Mouse (Mus musculus) liver, embryonic 14.5 days (tissue): ENCODE measurements around the gene Agr3. TPM values are rescaled to one million over a fixed set of nuclear protein-coding genes. Genes with fewer than 3 reads are reported as not detected.

ENCODE experiments used
- ATAC-seq: fragments of 200-750 bp; cut with Nextera tagmentation; 2 replicates; pipeline ENCODE4 v1.8.0; 2017; ENCODE audit warnings: moderate number of reproducible peaks, mild to moderate bottlenecking, moderate library complexity; ENCODE audit not compliant: insufficient read depth
- DNase-seq, 3 experiments: peaks; one replicate each; pipeline ENCODE4 v3.0.0-alpha.2; 2012 to 2013; ENCODE audit warnings: low read depth in 3 of 3, low spot score in 3 of 3
- H3K27ac ChIP-seq: fragments of 300-500 bp; sonication (generic); 2 replicates; pipeline ENCODE4 v1.5.1; 2014; ENCODE audit warnings: moderate library complexity, mild to moderate bottlenecking, control low read depth, inconsistent platforms
- H3K27me3 ChIP-seq: fragments of 300-500 bp; sonication (generic); 2 replicates; pipeline ENCODE4 v1.6.1; 2014; ENCODE audit warnings: mild to moderate bottlenecking, low read length, moderate library complexity; ENCODE audit not compliant: control insufficient read depth, insufficient read depth
- H3K36me3 ChIP-seq: fragments of 300-500 bp; sonication (generic); replicated peaks from 2 replicates; pipeline ENCODE4 v1.6.1; 2014; ENCODE audit warnings: low read depth; ENCODE audit not compliant: control insufficient read depth, insufficient read depth
- H3K4me1 ChIP-seq, 2 experiments: fragments of 200-500 bp in 1 of 2; fragments of 300-500 bp in 1 of 2; sonication (generic) in 1 of 2; replicated peaks; 2 replicates each; pipeline ENCODE4 v1.6.1; 2012 to 2014; ENCODE audit warnings: antibody characterized with exemption in 1 of 2, inconsistent platforms in 1 of 2, low read length in 1 of 2; ENCODE audit not compliant: control insufficient read depth in 2 of 2, insufficient read depth in 2 of 2
- H3K4me2 ChIP-seq: fragments of 300-500 bp; sonication (generic); 2 replicates; pipeline ENCODE4 v1.6.1; 2014; ENCODE audit warnings: low read depth, mild to moderate bottlenecking, control low read depth, moderate library complexity
- H3K4me3 ChIP-seq, 2 experiments: fragments of 200-500 bp in 1 of 2; fragments of 300-500 bp in 1 of 2; sonication (generic) in 1 of 2; 2 replicates each; pipeline ENCODE4 v1.5.1; 2012 to 2014; ENCODE audit warnings: low read depth in 2 of 2, low read length in 2 of 2, mild to moderate bottlenecking in 2 of 2, control low read depth in 1 of 2, inconsistent platforms in 1 of 2, moderate library complexity in 1 of 2; ENCODE audit not compliant: insufficient read depth in 1 of 2
- H3K9ac ChIP-seq: fragments of 300-500 bp; sonication (generic); replicated peaks from 2 replicates; pipeline ENCODE4 v1.6.1; 2014; ENCODE audit warnings: mild to moderate bottlenecking, control low read depth, moderate library complexity
- H3K9me3 ChIP-seq: fragments of 300-500 bp; sonication (generic); 2 replicates; pipeline ENCODE4 v1.6.1; 2016; ENCODE audit warnings: low read length, mixed read lengths; ENCODE audit not compliant: control insufficient read depth
- CTCF ChIP-seq: IDR thresholded peaks from 2 replicates; pipeline ENCODE4 v1.5.1; 2016; ENCODE audit warnings: antibody characterized with exemption, low read depth, control low read depth
- EP300 ChIP-seq: IDR thresholded peaks from 2 replicates; pipeline ENCODE4 v1.6.1; 2016; ENCODE audit warnings: antibody characterized with exemption, low read depth
- WGBS: fragments of 180-500 bp; shearing (Covaris S2); extraction: QIAGEN DNeasy Blood & Tissue Kit; methylation state at CpG from one replicate; pipeline ENCODE4 v1.1.7; 2014; ENCODE audit not compliant: insufficient replicate concordance; 5-methylcytosine and 5-hydroxymethylcytosine counted together
- polyA plus RNA-seq, 2 experiments: library from polyadenylated mRNA; depleted of rRNA in 1 of 2; stranded (reverse) in 1 of 2; unstranded in 1 of 2; fragments of >200 nt; fragmentation: Nextera tagmentation in 1 of 2; extraction: Ambion mirVana in 1 of 2; gene quantifications; 2 replicates each; pipeline versions ENCODE4 v1.2.1 to v1.2.3; 2012 to 2014

The Agr3 gene
- polyA plus RNA-seq, 2 experiments, result not detected

DNA sequence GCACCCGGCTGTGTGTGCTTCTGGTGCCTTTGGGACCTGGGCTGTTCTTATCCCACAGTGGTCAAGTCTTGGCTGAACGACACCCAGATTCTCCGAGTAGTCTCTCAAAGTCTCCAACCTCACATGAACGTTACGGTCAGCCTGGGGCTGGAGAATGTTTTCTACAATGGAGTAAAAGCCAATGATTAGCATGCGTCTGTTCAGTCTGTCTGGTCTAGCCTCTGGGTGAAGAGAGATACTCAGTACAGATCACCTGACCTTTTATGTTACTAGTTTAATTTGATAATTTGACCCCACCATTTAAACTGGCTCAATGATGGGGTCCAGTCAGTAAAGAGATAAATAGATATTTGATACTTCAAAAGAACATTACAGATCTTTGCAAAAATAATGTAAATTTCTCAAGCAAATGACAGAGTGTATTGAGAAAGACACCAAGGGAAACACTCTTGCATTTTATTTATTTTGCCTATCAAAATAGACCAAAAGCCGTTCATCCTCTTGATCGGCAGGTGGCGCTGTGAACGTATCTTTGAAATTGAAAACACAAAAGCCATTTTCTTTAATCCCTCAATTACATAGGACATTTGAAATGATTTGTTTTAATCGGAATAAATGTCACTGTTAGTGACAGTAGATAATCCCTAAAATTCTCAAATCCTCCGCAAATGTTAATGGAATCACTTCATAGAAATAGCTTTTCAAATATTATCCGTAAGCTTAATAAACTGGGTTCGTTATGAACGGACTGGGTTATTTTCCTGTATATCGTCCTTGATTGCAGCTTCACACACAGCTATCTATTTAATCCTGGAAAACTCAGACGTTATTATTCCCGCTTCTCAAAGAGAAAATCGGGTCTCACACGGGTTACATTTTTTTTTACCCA is 29.3 kb upstream of the Agr3 start:
- Histone ChIP-seq H3K9me3 (no peaks in the 10 kb centered on the region), H3K27ac (no peak overlapping the region), H3K27me3 (no peaks in the 10 kb centered on the region), H3K9ac (no peak overlapping the region), H3K4me1 (no peaks in the 10 kb centered on the region; a peak in 1 of 4 replicates), H3K4me2 (peak overlapping the region; percentile 46), H3K36me3 (no peaks in the 10 kb centered on the region), H3K4me3 (0 out of 4 replicates have a peak overlapping the region, but pooled peaks of 1 of the 2 experiments have one; percentile 6)
- ATAC-seq (no peak), DNase-seq (peak; percentile 16 to 35 (median 17))
- 29% methylated on average over 20 of the region's 20 CpGs for WGBS
- TF ChIP-seq CTCF (peak; percentile 57), EP300 (no peak)

GRCm38 (mm10) chr12:35896764-35897282 is 28.6 kb upstream of the Agr3 start:
- no peaks in the 10 kb centered on the region for H3K36me3 ChIP-seq
- H3K4me2 ChIP-seq, result peak overlapping the region; percentile 46
- ATAC-seq (no peak), DNase-seq (no peak)
- WGBS, result 32% methylated on average over 4 of the region's 4 CpGs
- TF ChIP-seq EP300, result no peak
- TF ChIP-seq CTCF, result no peak
- no peak overlapping the region for H3K9ac ChIP-seq
- no peak overlapping the region for H3K27ac ChIP-seq
- H3K4me3 ChIP-seq, result no peak overlapping the region
- H3K9me3 ChIP-seq, result no peaks in the 10 kb centered on the region
- no peaks in the 10 kb centered on the region for H3K27me3 ChIP-seq
- no peaks in the 10 kb centered on the region; a peak in 1 of 4 replicates for H3K4me1 ChIP-seq

DNA sequence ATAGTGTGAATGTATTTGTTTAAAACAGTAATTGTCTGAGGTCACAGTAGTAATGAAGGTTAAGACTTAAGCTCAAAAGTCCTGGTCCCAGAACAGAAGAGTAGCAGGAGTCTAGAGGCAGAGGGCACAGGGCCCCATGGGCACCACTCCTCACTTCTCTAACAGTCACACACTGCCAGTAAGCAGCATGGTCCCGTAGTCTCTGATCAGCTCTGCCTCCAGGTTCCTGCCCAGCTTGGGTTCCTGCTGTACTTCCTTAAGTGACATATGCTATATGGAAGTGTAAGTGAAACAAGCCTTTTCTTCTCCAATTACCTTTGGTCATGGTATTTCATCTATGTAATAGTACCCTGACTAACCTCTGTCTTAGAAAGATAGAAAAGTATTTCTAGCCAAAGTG is 14.8 kb upstream of the Agr3 start:
- DNase-seq (no peak), ATAC-seq (no peak)
- Histone ChIP-seq H3K4me1 (no peaks in the 10 kb centered on the region), H3K4me3 (no peak overlapping the region), H3K27ac (no peak overlapping the region), H3K9ac (no peak overlapping the region), H3K36me3 (no peaks in the 10 kb centered on the region), H3K27me3 (no peaks in the 10 kb centered on the region), H3K9me3 (no peaks in the 10 kb centered on the region), H3K4me2 (no peak overlapping the region)
- TF ChIP-seq CTCF (no peak), EP300 (no peak)
- 38% methylated on average over 1 of the region's 1 CpGs for whole genome bisulfite sequencing

- ATAC-seq (no peak), DNase-seq (no peak)
- no peaks in the 10 kb centered on the region for H3K9me3 ChIP-seq
- H3K4me2 ChIP-seq, result no peak overlapping the region
- H3K9ac ChIP-seq, result no peak overlapping the region
- no peak for TF ChIP-seq EP300
- no peak for TF ChIP-seq CTCF
- no peaks in the 10 kb centered on the region for H3K4me1 ChIP-seq
- H3K27ac ChIP-seq, result no peak overlapping the region
- H3K4me3 ChIP-seq, result no peak overlapping the region
- no peaks in the 10 kb centered on the region for H3K36me3 ChIP-seq
- H3K27me3 ChIP-seq, result no peaks in the 10 kb centered on the region
Observed at GRCm38 (mm10) chr12:35915813-35916212, 9.6 kb upstream of the Agr3 start.

DNA sequence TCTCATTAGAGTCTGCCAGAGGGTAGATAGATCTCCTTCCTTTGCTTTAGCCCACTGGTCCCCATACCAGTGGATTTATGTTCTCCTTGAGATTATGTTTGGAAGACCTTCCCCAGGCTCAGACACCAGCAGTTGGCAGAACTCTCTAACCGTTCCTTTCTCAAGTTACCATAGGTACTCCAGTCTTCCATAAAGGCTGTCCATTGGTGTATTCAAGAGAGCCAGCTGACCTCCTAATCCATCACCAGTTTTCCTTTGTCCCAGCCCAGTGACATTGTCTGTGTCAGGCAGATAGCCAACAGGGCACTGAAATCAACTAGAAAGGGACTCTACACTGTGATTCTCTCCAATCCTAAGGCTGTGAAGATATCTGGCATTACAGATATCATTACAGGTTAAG is 9.0 kb upstream of the Agr3 start:
- Histone ChIP-seq H3K27ac (no peak overlapping the region), H3K36me3 (no peaks in the 10 kb centered on the region), H3K4me3 (no peak overlapping the region), H3K9me3 (no peaks in the 10 kb centered on the region), H3K27me3 (no peaks in the 10 kb centered on the region), H3K4me2 (no peak overlapping the region), H3K9ac (no peak overlapping the region), H3K4me1 (no peaks in the 10 kb centered on the region)
- 47% methylated on average over 1 of the region's 1 CpGs for WGBS
- no peak for TF ChIP-seq EP300
- no peak for TF ChIP-seq CTCF
- DNase-seq (no peak), ATAC-seq (no peak)
